Mouse (Mus musculus): ENCODE measurements around the gene Olfr391-ps. TPM values are rescaled to one million over a fixed set of nuclear protein-coding genes. Genes with fewer than 3 reads are reported as not detected.

The Olfr391-ps gene
- polyA plus RNA-seq (2015; fragmentation: Illumina TruSeq; extraction: RNeasy Lipid Tissue Mini Kit (QIAGEN cat#74804); ENCODE audit: insufficient read depth, low read depth, low replicate concordance), result not detected

GRCm38 (mm10) chr11:73802952-73803351, at the start of gene Olfr391-ps:
Gene Olfr391-ps (minus strand): TSS chr11:73803052.

GRCm38 (mm10) chr11:73851354-73851753, 48.5 kb upstream of the Olfr391-ps start, which contains the start of gene Olfr393:
Gene Olfr393 (minus strand): TSS chr11:73851454.

GRCm38 (mm10) chr11:73816949-73817348, 14.1 kb upstream of the Olfr391-ps start, which contains the start of gene Olfr392:
Gene Olfr392 (minus strand): TSS chr11:73817049.

DNA sequence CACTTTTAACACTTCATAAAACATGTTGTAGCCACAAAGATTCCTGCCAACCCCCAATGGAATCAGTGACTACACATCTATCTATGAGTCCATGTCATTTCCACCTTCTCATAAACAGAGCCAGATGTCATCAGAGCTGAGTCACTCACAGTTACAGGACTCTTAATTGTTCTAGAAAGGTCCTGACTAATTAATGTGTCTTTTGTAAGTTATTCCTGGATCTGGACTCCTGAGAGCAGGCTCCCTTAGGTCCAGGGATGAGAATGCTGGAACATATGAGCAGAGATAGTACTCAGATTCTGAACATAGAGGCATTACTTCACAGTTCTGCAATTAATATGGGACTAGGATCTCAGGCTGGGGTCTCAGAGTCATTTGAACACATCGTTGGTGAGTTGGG, 20.2 kb downstream of the Olfr391-ps start, which contains the start of gene Olfr390:
Gene Olfr390 (plus strand): TSS at position 301 of the 400 bp plus-strand sequence.

GRCm38 (mm10) chr11:73780613-73781012, 22.2 kb downstream of the Olfr391-ps start, which contains the start of gene Olfr389:
Gene Olfr389 (minus strand): TSS chr11:73780713.

Other genes starting within 250 kb of the Olfr391-ps start
- not detected for gene Olfr385, start 210.0 kb downstream of the Olfr391-ps start, polyA plus RNA-seq (2015; fragmentation: Illumina TruSeq; extraction: RNeasy Lipid Tissue Mini Kit (QIAGEN cat#74804); ENCODE audit: insufficient read depth, low read depth, low replicate concordance)
- gene Olfr384, start 204.5 kb downstream of the Olfr391-ps start, polyA plus RNA-seq (2015; fragmentation: Illumina TruSeq; extraction: RNeasy Lipid Tissue Mini Kit (QIAGEN cat#74804); ENCODE audit: insufficient read depth, low read depth, low replicate concordance), result not detected
- not detected for gene Zfp735, start 114.3 kb downstream of the Olfr391-ps start, polyA plus RNA-seq (2015; fragmentation: Illumina TruSeq; extraction: RNeasy Lipid Tissue Mini Kit (QIAGEN cat#74804); ENCODE audit: insufficient read depth, low read depth, low replicate concordance)
- not detected for gene Olfr389, start 22.3 kb downstream of the Olfr391-ps start, polyA plus RNA-seq (2015; fragmentation: Illumina TruSeq; extraction: RNeasy Lipid Tissue Mini Kit (QIAGEN cat#74804); ENCODE audit: insufficient read depth, low read depth, low replicate concordance)
- not detected for gene Olfr390, start 20.1 kb downstream of the Olfr391-ps start, polyA plus RNA-seq (2015; fragmentation: Illumina TruSeq; extraction: RNeasy Lipid Tissue Mini Kit (QIAGEN cat#74804); ENCODE audit: insufficient read depth, low read depth, low replicate concordance)
- not detected for gene Olfr392, start 14.0 kb upstream of the Olfr391-ps start, polyA plus RNA-seq (2015; fragmentation: Illumina TruSeq; extraction: RNeasy Lipid Tissue Mini Kit (QIAGEN cat#74804); ENCODE audit: insufficient read depth, low read depth, low replicate concordance)
- gene Olfr393, start 48.4 kb upstream of the Olfr391-ps start, polyA plus RNA-seq (2015; fragmentation: Illumina TruSeq; extraction: RNeasy Lipid Tissue Mini Kit (QIAGEN cat#74804); ENCODE audit: insufficient read depth, low read depth, low replicate concordance), result not detected
- not detected for gene Olfr394, start 87.7 kb upstream of the Olfr391-ps start, polyA plus RNA-seq (2015; fragmentation: Illumina TruSeq; extraction: RNeasy Lipid Tissue Mini Kit (QIAGEN cat#74804); ENCODE audit: insufficient read depth, low read depth, low replicate concordance)
- not detected for gene Olfr395, start 106.2 kb upstream of the Olfr391-ps start, polyA plus RNA-seq (2015; fragmentation: Illumina TruSeq; extraction: RNeasy Lipid Tissue Mini Kit (QIAGEN cat#74804); ENCODE audit: insufficient read depth, low read depth, low replicate concordance)
- gene Olfr23, start 133.6 kb upstream of the Olfr391-ps start, polyA plus RNA-seq (2015; fragmentation: Illumina TruSeq; extraction: RNeasy Lipid Tissue Mini Kit (QIAGEN cat#74804); ENCODE audit: insufficient read depth, low read depth, low replicate concordance), result not detected
- gene Olfr397, start 157.8 kb upstream of the Olfr391-ps start, polyA plus RNA-seq (2015; fragmentation: Illumina TruSeq; extraction: RNeasy Lipid Tissue Mini Kit (QIAGEN cat#74804); ENCODE audit: insufficient read depth, low read depth, low replicate concordance), result not detected
- gene Olfr398, start 187.4 kb upstream of the Olfr391-ps start, polyA plus RNA-seq (2015; fragmentation: Illumina TruSeq; extraction: RNeasy Lipid Tissue Mini Kit (QIAGEN cat#74804); ENCODE audit: insufficient read depth, low read depth, low replicate concordance), result not detected

All from pancreas, adult 10 weeks (tissue).